Mouse (Mus musculus) ES-Bruce4 (cell line): ENCODE results near the gene Irf1. TPM values are rescaled to one million over a fixed set of nuclear protein-coding genes. Genes with fewer than 3 reads are reported as not detected.

Source experiments
- H3K27ac ChIP-seq: 2 replicates; pipeline ENCODE4 v1.5.1; 2012; ENCODE audit warnings: low read length, inconsistent platforms; ENCODE audit not compliant: insufficient read depth
- H3K27me3 ChIP-seq: 2 replicates; pipeline ENCODE4 v1.6.1; 2012; ENCODE audit warnings: mild to moderate bottlenecking, low read length, inconsistent platforms; ENCODE audit not compliant: control insufficient read depth, poor library complexity, insufficient read depth, severe bottlenecking
- H3K36me3 ChIP-seq: 2 replicates; pipeline ENCODE4 v1.6.1; 2012; ENCODE audit warnings: inconsistent platforms, mild to moderate bottlenecking, low read length, moderate library complexity; ENCODE audit not compliant: control insufficient read depth, poor library complexity, insufficient read depth, severe bottlenecking
- H3K4me1 ChIP-seq: one replicate; pipeline ENCODE4 v1.8.1; 2011; ENCODE audit warnings: low read length; ENCODE audit not compliant: control insufficient read depth, insufficient read depth
- H3K4me3 ChIP-seq: 2 replicates; pipeline ENCODE4 v1.5.1; 2011; ENCODE audit warnings: low read depth, mild to moderate bottlenecking, low read length
- H3K9ac ChIP-seq: 2 replicates; pipeline ENCODE4 v1.6.1; 2012; ENCODE audit warnings: low read depth, mild to moderate bottlenecking, inconsistent platforms; ENCODE audit not compliant: poor library complexity, severe bottlenecking
- H3K9me3 ChIP-seq: replicated peaks from 2 replicates; pipeline ENCODE4 v1.6.1; 2012; ENCODE audit warnings: mild to moderate bottlenecking, low read length, inconsistent platforms; ENCODE audit not compliant: control insufficient read depth, poor library complexity, insufficient read depth, severe bottlenecking
- CTCF ChIP-seq: IDR thresholded peaks from one replicate; pipeline ENCODE4 v1.8.1; 2011; ENCODE audit warnings: low read depth, low read length
- EP300 ChIP-seq: IDR thresholded peaks from 2 replicates; pipeline ENCODE4 v1.6.1; 2011; ENCODE audit warnings: low read depth, low read length; ENCODE audit not compliant: insufficient read depth
- POLR2A ChIP-seq: IDR thresholded peaks from one replicate; pipeline ENCODE4 v1.8.1; 2011; ENCODE audit warnings: low read length; ENCODE audit not compliant: insufficient read depth
- polyA plus RNA-seq: library from polyadenylated mRNA; stranded (reverse); fragments of >200 nt; gene quantifications from 2 replicates; pipeline ENCODE4 v1.2.4, GENCODE M21; 2011; ENCODE audit warnings: low read depth; ENCODE audit not compliant: missing spikeins, insufficient read depth, insufficient read length

Gene Irf1
- polyA plus RNA-seq, 1 experiment: 75.7 TPM

- Histone ChIP-seq H3K9me3 (no peaks in the 10 kb centered on the region), H3K4me1 (peaks cover 5% of the 10 kb centered on the region), H3K27me3 (no peaks in the 10 kb centered on the region), H3K27ac (no peak overlapping the region), H3K9ac (no peak overlapping the region), H3K36me3 (no peaks in the 10 kb centered on the region), H3K4me3 (no peak overlapping the region)
- TF ChIP-seq POLR2A: no peak
- no peak for TF ChIP-seq EP300
- no peak for TF ChIP-seq CTCF
These were observed 21.8 kb upstream of the Irf1 start for GRCm38 (mm10) chr11:53747985-53748384.

- H3K9ac ChIP-seq: no peak overlapping the region
- H3K36me3 ChIP-seq: no peaks in the 10 kb centered on the region
- H3K27me3 ChIP-seq: no peaks in the 10 kb centered on the region
- H3K4me1 ChIP-seq: peaks cover 5% of the 10 kb centered on the region
- H3K9me3 ChIP-seq: no peaks in the 10 kb centered on the region
- H3K4me3 ChIP-seq: no peak overlapping the region
- TF ChIP-seq EP300: no peak
- TF ChIP-seq CTCF: no peak
- TF ChIP-seq POLR2A: no peak
- H3K27ac ChIP-seq: no peak overlapping the region
These were observed 21.2 kb upstream of the Irf1 start for GRCm38 (mm10) chr11:53748614-53749013.

GRCm38 (mm10) chr11:53749306-53749705, 20.5 kb upstream of the Irf1 start:
- Histone ChIP-seq H3K27ac (peak overlapping the region; percentile 34; the same call in 1 of the 2 replicates), H3K4me3 (no peak overlapping the region), H3K27me3 (no peaks in the 10 kb centered on the region), H3K36me3 (no peaks in the 10 kb centered on the region), H3K9ac (no peak overlapping the region), H3K9me3 (no peaks in the 10 kb centered on the region), H3K4me1 (peaks cover 5% of the 10 kb centered on the region)
- TF ChIP-seq EP300 (no peak), POLR2A (no peak), CTCF (no peak)

GRCm38 (mm10) chr11:53749716-53750352, 20.0 kb upstream of the Irf1 start:
- Histone ChIP-seq H3K27ac (peak overlapping the region; percentile 34), H3K4me1 (peaks cover 1% of the 10 kb centered on the region), H3K27me3 (no peaks in the 10 kb centered on the region), H3K36me3 (no peaks in the 10 kb centered on the region), H3K9ac (no peak overlapping the region), H3K4me3 (no peak overlapping the region), H3K9me3 (no peaks in the 10 kb centered on the region)
- no peak for TF ChIP-seq POLR2A
- TF ChIP-seq EP300: 0 out of 2 replicates have a peak, but pooled peaks have one; percentile 56
- TF ChIP-seq CTCF: no peak

- Histone ChIP-seq H3K9me3 (no peaks in the 10 kb centered on the region), H3K9ac (no peak overlapping the region), H3K27ac (no peak overlapping the region), H3K36me3 (no peaks in the 10 kb centered on the region), H3K27me3 (no peaks in the 10 kb centered on the region), H3K4me3 (no peak overlapping the region), H3K4me1 (peaks cover 2% of the 10 kb centered on the region)
- TF ChIP-seq CTCF: no peak
- TF ChIP-seq POLR2A: no peak
- no peak for TF ChIP-seq EP300
These were observed 14.7 kb upstream of the Irf1 start for GRCm38 (mm10) chr11:53755011-53755595.

GRCm38 (mm10) chr11:53757612-53758011, 12.2 kb upstream of the Irf1 start:
- no peaks in the 10 kb centered on the region for H3K27me3 ChIP-seq
- no peaks in the 10 kb centered on the region for H3K36me3 ChIP-seq
- TF ChIP-seq CTCF (no peak), POLR2A (no peak), EP300 (no peak)
- no peaks in the 10 kb centered on the region for H3K9me3 ChIP-seq
- H3K4me3 ChIP-seq: no peak overlapping the region
- peaks cover 10% of the 10 kb centered on the region for H3K4me1 ChIP-seq
- H3K9ac ChIP-seq: no peak overlapping the region
- H3K27ac ChIP-seq: no peak overlapping the region
